Comparison of ENCODE assay signal across 26 mouse cellular contexts in genomic region chr1:69447276-69447675, GRCm38 (mm10).
"Had no signal": no experiment of that assay in that cellular context is flagged by ENCODE, and none has a peak within 500 bp of the region (broad histone marks: within the 10 kb centered on the region; RNA-seq: fewer than 3 reads in every experiment).

No protein-coding gene starts in this region.

- ATAC-seq: hindbrain, postnatal 0 days; intestine, embryonic 16.5 days; liver, embryonic 12.5 days had no signal

- H3K36me3 ChIP-seq: heart, embryonic 10.5 days; heart, embryonic 12.5 days; hindbrain, embryonic 10.5 days; hindbrain, embryonic 13.5 days; hindbrain, embryonic 15.5 days; kidney, embryonic 15.5 days; limb, embryonic 13.5 days; limb, embryonic 15.5 days; liver, embryonic 12.5 days had no signal

- H3K4me3 ChIP-seq: heart, embryonic 10.5 days; heart, embryonic 12.5 days; hindbrain, embryonic 10.5 days; hindbrain, embryonic 13.5 days; hindbrain, embryonic 15.5 days; kidney, embryonic 15.5 days; limb, embryonic 13.5 days; limb, embryonic 15.5 days; liver, embryonic 12.5 days had no signal

- H3K9me3 ChIP-seq: heart, embryonic 10.5 days; heart, embryonic 12.5 days; hindbrain, embryonic 10.5 days; hindbrain, embryonic 13.5 days; hindbrain, embryonic 15.5 days; kidney, embryonic 15.5 days; limb, embryonic 13.5 days; limb, embryonic 15.5 days; liver, embryonic 12.5 days had no signal

- H3K27me3 ChIP-seq: heart, embryonic 12.5 days; hindbrain, embryonic 13.5 days; hindbrain, embryonic 15.5 days; kidney, embryonic 15.5 days; limb, embryonic 13.5 days; limb, embryonic 15.5 days; liver, embryonic 12.5 days had no signal

- H3K9ac ChIP-seq: heart, embryonic 12.5 days; hindbrain, embryonic 13.5 days; hindbrain, embryonic 15.5 days; kidney, embryonic 15.5 days; limb, embryonic 13.5 days; limb, embryonic 15.5 days; liver, embryonic 12.5 days; liver, embryonic 14.5 days had no signal

- H3K27ac ChIP-seq: heart, embryonic 10.5 days; hindbrain, embryonic 10.5 days; hindbrain, embryonic 13.5 days; hindbrain, embryonic 15.5 days; hindbrain, postnatal 0 days; kidney, embryonic 15.5 days; kidney, postnatal 0 days; limb, embryonic 13.5 days; limb, embryonic 15.5 days; liver, embryonic 12.5 days; liver, embryonic 14.5 days had no signal

- DNase-seq: gastrocnemius, postnatal 14 days; gastrocnemius, postnatal 36 days; heart, adult 11 months; heart, postnatal 10 days; heart, postnatal 4 days; kidney, adult 11 months; kidney, adult 2 months; kidney, adult 9 months; kidney, postnatal 14 days; kidney, postnatal 36 days; layer of hippocampus, adult 9-11 months; layer of hippocampus, postnatal 36 days; left cerebral cortex, postnatal 4 days had no signal

- H3K4me1 ChIP-seq: heart, embryonic 10.5 days; hindbrain, embryonic 13.5 days; hindbrain, embryonic 15.5 days; kidney, embryonic 15.5 days; limb, embryonic 13.5 days; limb, embryonic 15.5 days; liver, embryonic 12.5 days had no signal

- H3K4me2 ChIP-seq: heart, embryonic 12.5 days; hindbrain, embryonic 13.5 days; hindbrain, embryonic 15.5 days; kidney, embryonic 15.5 days; limb, embryonic 13.5 days; limb, embryonic 15.5 days; liver, embryonic 12.5 days had no signal
